Mouse (Mus musculus): Measurements from ENCODE around the gene Sdr39u1. TPM values are rescaled to one million over a fixed set of nuclear protein-coding genes. Genes with fewer than 3 reads are reported as not detected.
A peak's percentile ranks its signal among the peaks of the same experiment; 100 is the strongest.

The Sdr39u1 gene
- polyA plus RNA-seq, 1 experiment from 2014 or later: 56.9 TPM

- Histone ChIP-seq H3K27me3 (replicated peaks; ENCODE audit: control insufficient read depth, insufficient read depth, low read length) (no peaks in the 10 kb centered on the region), H3K9ac (ENCODE audit: low read depth, low read length) (no peak overlapping the region), H3K9me3 (ENCODE audit: control insufficient read depth, low read length) (no peaks in the 10 kb centered on the region), H3K4me2 (ENCODE audit: low read depth, low read length) (no peak overlapping the region), H3K4me1 (ENCODE audit: control insufficient read depth, insufficient read depth, low read length) (no peaks in the 10 kb centered on the region), H3K4me3 (ENCODE audit: low read depth, low read length) (no peak overlapping the region), H3K36me3 (ENCODE audit: control insufficient read depth, insufficient read depth, low read length) (no peaks in the 10 kb centered on the region), H3K27ac (replicated peaks; ENCODE audit: low read depth, low read length) (no peak overlapping the region)
- ATAC-seq (ENCODE audit: low read depth): no peak
- no peak for DNase-seq (ENCODE audit: low spot score)
- WGBS: 59% methylated on average over 7 of the region's 7 CpGs
These were observed 22.6 kb upstream of the Sdr39u1 start for GRCm38 (mm10) chr14:55922475-55923232.

- H3K9ac ChIP-seq (ENCODE audit: low read depth, low read length): no peak overlapping the region; the same call in 1 of the 2 replicates
- 35% methylated on average over 14 of the region's 14 CpGs for WGBS
- DNase-seq (ENCODE audit: low spot score) (peak; percentile 96), ATAC-seq (ENCODE audit: low read depth) (peak; percentile 90)
- H3K4me3 ChIP-seq (ENCODE audit: low read depth, low read length): no peak overlapping the region
- peak overlapping the region; percentile 41 for H3K4me2 ChIP-seq (ENCODE audit: low read depth, low read length)
- no peaks in the 10 kb centered on the region for H3K4me1 ChIP-seq (ENCODE audit: control insufficient read depth, insufficient read depth, low read length)
- H3K9me3 ChIP-seq (ENCODE audit: control insufficient read depth, low read length): no peaks in the 10 kb centered on the region
- H3K36me3 ChIP-seq (ENCODE audit: control insufficient read depth, insufficient read depth, low read length): no peaks in the 10 kb centered on the region
- H3K27ac ChIP-seq (replicated peaks; ENCODE audit: low read depth, low read length): no peak overlapping the region; the same call in 1 of the 2 replicates
- H3K27me3 ChIP-seq (replicated peaks; ENCODE audit: control insufficient read depth, insufficient read depth, low read length): no peaks in the 10 kb centered on the region
These were observed 18.4 kb upstream of the Sdr39u1 start for GRCm38 (mm10) chr14:55918240-55919082.

GRCm38 (mm10) chr14:55913406-55913805 lies 13.3 kb upstream of the Sdr39u1 start:
- H3K36me3 ChIP-seq (ENCODE audit: control insufficient read depth, insufficient read depth, low read length): no peaks in the 10 kb centered on the region
- 33% methylated on average over 4 of the region's 4 CpGs for WGBS
- H3K4me3 ChIP-seq (ENCODE audit: low read depth, low read length): no peak overlapping the region
- DNase-seq (ENCODE audit: low spot score): no peak
- no peak overlapping the region for H3K4me2 ChIP-seq (ENCODE audit: low read depth, low read length)
- ATAC-seq (ENCODE audit: low read depth): no peak
- no peak overlapping the region for H3K27ac ChIP-seq (replicated peaks; ENCODE audit: low read depth, low read length)
- H3K9me3 ChIP-seq (ENCODE audit: control insufficient read depth, low read length): no peaks in the 10 kb centered on the region
- H3K27me3 ChIP-seq (replicated peaks; ENCODE audit: control insufficient read depth, insufficient read depth, low read length): no peaks in the 10 kb centered on the region
- no peaks in the 10 kb centered on the region for H3K4me1 ChIP-seq (ENCODE audit: control insufficient read depth, insufficient read depth, low read length)
- H3K9ac ChIP-seq (ENCODE audit: low read depth, low read length): no peak overlapping the region

GRCm38 (mm10) chr14:55905518-55905917 lies 5.4 kb upstream of the Sdr39u1 start:
- WGBS: 41% methylated on average over 1 of the region's 1 CpGs
- H3K4me1 ChIP-seq (ENCODE audit: control insufficient read depth, insufficient read depth, low read length): peaks cover 4% of the 10 kb centered on the region; the same call in 1 of the 2 replicates
- no peak overlapping the region for H3K27ac ChIP-seq (replicated peaks; ENCODE audit: low read depth, low read length)
- no peaks in the 10 kb centered on the region for H3K9me3 ChIP-seq (ENCODE audit: control insufficient read depth, low read length)
- no peak overlapping the region for H3K9ac ChIP-seq (ENCODE audit: low read depth, low read length)
- no peaks in the 10 kb centered on the region for H3K27me3 ChIP-seq (replicated peaks; ENCODE audit: control insufficient read depth, insufficient read depth, low read length)
- no peak overlapping the region for H3K4me3 ChIP-seq (ENCODE audit: low read depth, low read length)
- H3K36me3 ChIP-seq (ENCODE audit: control insufficient read depth, insufficient read depth, low read length): no peaks in the 10 kb centered on the region
- DNase-seq (ENCODE audit: low spot score) (no peak), ATAC-seq (ENCODE audit: low read depth) (no peak)
- H3K4me2 ChIP-seq (ENCODE audit: low read depth, low read length): no peak overlapping the region

GRCm38 (mm10) chr14:55900414-55900755 lies 292 bp upstream of the Sdr39u1 start:
- Histone ChIP-seq H3K9ac (ENCODE audit: low read depth, low read length) (peak overlapping the region; percentile 88), H3K9me3 (ENCODE audit: control insufficient read depth, low read length) (no peaks in the 10 kb centered on the region), H3K4me3 (ENCODE audit: low read depth, low read length) (peak overlapping the region; percentile 56), H3K4me2 (ENCODE audit: low read depth, low read length) (peak overlapping the region; percentile 89), H3K36me3 (ENCODE audit: control insufficient read depth, insufficient read depth, low read length) (peaks cover 26% of the 10 kb centered on the region), H3K4me1 (ENCODE audit: control insufficient read depth, insufficient read depth, low read length) (peaks cover 5% of the 10 kb centered on the region; the same call in 1 of the 2 replicates), H3K27ac (replicated peaks; ENCODE audit: low read depth, low read length) (peak overlapping the region; percentile 77), H3K27me3 (replicated peaks; ENCODE audit: control insufficient read depth, insufficient read depth, low read length) (no peaks in the 10 kb centered on the region)
- WGBS: 5% methylated on average over 12 of the region's 12 CpGs
- no peak; the same call in 1 of the 2 replicates for ATAC-seq (ENCODE audit: low read depth)
- no peak for DNase-seq (ENCODE audit: low spot score)

- DNase-seq (ENCODE audit: low spot score) (no peak), ATAC-seq (ENCODE audit: low read depth) (no peak)
- H3K4me1 ChIP-seq (ENCODE audit: control insufficient read depth, insufficient read depth, low read length): peaks cover 5% of the 10 kb centered on the region; the same call in 1 of the 2 replicates
- H3K4me2 ChIP-seq (ENCODE audit: low read depth, low read length): peak overlapping the region; percentile 89
- 89% methylated on average over 7 of the region's 7 CpGs for WGBS
- peak overlapping the region; percentile 88; the same call in 1 of the 2 replicates for H3K9ac ChIP-seq (ENCODE audit: low read depth, low read length)
- no peaks in the 10 kb centered on the region for H3K9me3 ChIP-seq (ENCODE audit: control insufficient read depth, low read length)
- H3K4me3 ChIP-seq (ENCODE audit: low read depth, low read length): peak overlapping the region; percentile 56; the same call in 1 of the 2 replicates
- peaks cover 41% of the 10 kb centered on the region for H3K36me3 ChIP-seq (ENCODE audit: control insufficient read depth, insufficient read depth, low read length)
- H3K27me3 ChIP-seq (replicated peaks; ENCODE audit: control insufficient read depth, insufficient read depth, low read length): no peaks in the 10 kb centered on the region
- H3K27ac ChIP-seq (replicated peaks; ENCODE audit: low read depth, low read length): peak overlapping the region; percentile 77; the same call in 1 of the 2 replicates
These were observed 1.1 kb downstream of the Sdr39u1 start for GRCm38 (mm10) chr14:55898947-55899346.

GRCm38 (mm10) chr14:55897671-55898070 lies 2.4 kb downstream of the Sdr39u1 start:
- Histone ChIP-seq H3K4me3 (ENCODE audit: low read depth, low read length) (no peak overlapping the region), H3K27ac (replicated peaks; ENCODE audit: low read depth, low read length) (no peak overlapping the region), H3K9ac (ENCODE audit: low read depth, low read length) (no peak overlapping the region), H3K9me3 (ENCODE audit: control insufficient read depth, low read length) (no peaks in the 10 kb centered on the region), H3K27me3 (replicated peaks; ENCODE audit: control insufficient read depth, insufficient read depth, low read length) (no peaks in the 10 kb centered on the region), H3K4me2 (ENCODE audit: low read depth, low read length) (no peak overlapping the region), H3K36me3 (ENCODE audit: control insufficient read depth, insufficient read depth, low read length) (peaks cover 51% of the 10 kb centered on the region), H3K4me1 (ENCODE audit: control insufficient read depth, insufficient read depth, low read length) (peaks cover 5% of the 10 kb centered on the region; the same call in 1 of the 2 replicates)
- WGBS: 91% methylated on average over 12 of the region's 12 CpGs
- DNase-seq (ENCODE audit: low spot score) (no peak), ATAC-seq (ENCODE audit: low read depth) (no peak)

GRCm38 (mm10) chr14:55886571-55887382 lies 13.3 kb downstream of the Sdr39u1 start:
- peak overlapping the region; percentile 5; the same call in 1 of the 2 replicates for H3K9ac ChIP-seq (ENCODE audit: low read depth, low read length)
- no peaks in the 10 kb centered on the region for H3K27me3 ChIP-seq (replicated peaks; ENCODE audit: control insufficient read depth, insufficient read depth, low read length)
- H3K4me2 ChIP-seq (ENCODE audit: low read depth, low read length): peak overlapping the region; percentile 73
- peaks cover 11% of the 10 kb centered on the region; the same call in 1 of the 2 replicates for H3K4me1 ChIP-seq (ENCODE audit: control insufficient read depth, insufficient read depth, low read length)
- H3K4me3 ChIP-seq (ENCODE audit: low read depth, low read length): 0 out of 2 replicates have a peak overlapping the region, but pooled peaks have one; percentile 77
- no peak for DNase-seq (ENCODE audit: low spot score)
- WGBS: 79% methylated on average over 23 of the region's 24 CpGs
- no peak overlapping the region for H3K27ac ChIP-seq (replicated peaks; ENCODE audit: low read depth, low read length)
- H3K9me3 ChIP-seq (ENCODE audit: control insufficient read depth, low read length): no peaks in the 10 kb centered on the region
- H3K36me3 ChIP-seq (ENCODE audit: control insufficient read depth, insufficient read depth, low read length): peaks cover 54% of the 10 kb centered on the region
- ATAC-seq (ENCODE audit: low read depth): no peak

Measured in embryonic facial prominence, embryonic 14.5 days (tissue).